Mouse (Mus musculus) midbrain, embryonic 14.5 days (tissue): ENCODE results near the gene Emc10. TPM values are rescaled to one million over a fixed set of nuclear protein-coding genes. Genes with fewer than 3 reads are reported as not detected.

Source experiments
- ATAC-seq: fragments of 200-750 bp; cut with Nextera tagmentation; 2 replicates; pipeline ENCODE4 v1.8.0; 2017; ENCODE audit warnings: moderate number of reproducible peaks, moderate library complexity; ENCODE audit not compliant: low FRiP score, low TSS enrichment
- DNase-seq: peaks from one replicate; pipeline ENCODE4 v3.0.0-alpha.2; 2015
- H3K27ac ChIP-seq: fragments of 300-500 bp; sonication (generic); replicated peaks from 2 replicates; pipeline ENCODE4 v1.5.1; 2014; ENCODE audit warnings: mild to moderate bottlenecking, low read depth, low read length, moderate library complexity
- H3K27me3 ChIP-seq: fragments of 300-500 bp; sonication (generic); 2 replicates; pipeline ENCODE4 v1.6.1; 2014; ENCODE audit warnings: low read length, control low read depth, mixed read lengths; ENCODE audit not compliant: control insufficient read depth, insufficient read depth
- H3K36me3 ChIP-seq: fragments of 300-500 bp; sonication (generic); 2 replicates; pipeline ENCODE4 v1.6.1; 2014; ENCODE audit warnings: low read length, control low read depth; ENCODE audit not compliant: control insufficient read depth, insufficient read depth
- H3K4me1 ChIP-seq: fragments of 300-500 bp; sonication (generic); 2 replicates; pipeline ENCODE4 v1.6.1; 2014; ENCODE audit warnings: mild to moderate bottlenecking, antibody characterized with exemption, low read length, control low read depth; ENCODE audit not compliant: control insufficient read depth, insufficient read depth
- H3K4me2 ChIP-seq: fragments of 300-500 bp; sonication (generic); 2 replicates; pipeline ENCODE4 v1.6.1; 2014; ENCODE audit warnings: mild to moderate bottlenecking, low read length, moderate library complexity
- H3K4me3 ChIP-seq: fragments of 300-500 bp; sonication (generic); replicated peaks from 2 replicates; pipeline ENCODE4 v1.5.1; 2014; ENCODE audit warnings: low read depth, low read length
- H3K9ac ChIP-seq: fragments of 300-500 bp; sonication (generic); replicated peaks from 2 replicates; pipeline ENCODE4 v1.6.1; 2014; ENCODE audit warnings: mild to moderate bottlenecking, low read length, moderate library complexity
- H3K9me3 ChIP-seq: fragments of 300-500 bp; sonication (generic); 2 replicates; pipeline ENCODE4 v1.6.1; 2016; ENCODE audit warnings: low read length, control low read depth, mixed read lengths; ENCODE audit not compliant: control insufficient read depth
- WGBS: fragments of 180-500 bp; shearing (Covaris S2); extraction: QIAGEN DNeasy Blood & Tissue Kit; methylation state at CpG from one replicate; pipeline ENCODE4 v1.1.7; 2014; 5-methylcytosine and 5-hydroxymethylcytosine counted together
- polyA plus RNA-seq: library from polyadenylated mRNA; unstranded; fragments of >200 nt; fragmentation: Nextera tagmentation; extraction: Ambion mirVana; gene quantifications from 2 replicates; pipeline ENCODE4 v1.2.1, GENCODE M21; 2014

The Emc10 gene
- polyA plus RNA-seq, 1 experiment from 2014 or later: 152 TPM

- H3K4me3 ChIP-seq: no peak overlapping the region
- no peak overlapping the region for H3K4me2 ChIP-seq
- ATAC-seq (no peak), DNase-seq (no peak)
- peaks cover 21% of the 10 kb centered on the region for H3K4me1 ChIP-seq
- no peak overlapping the region for H3K27ac ChIP-seq
- peaks cover 79% of the 10 kb centered on the region for H3K36me3 ChIP-seq
- WGBS: 23% methylated on average over 3 of the region's 3 CpGs
- no peak overlapping the region; the same call in 1 of the 2 replicates for H3K9ac ChIP-seq
- no peaks in the 10 kb centered on the region for H3K27me3 ChIP-seq
- no peaks in the 10 kb centered on the region for H3K9me3 ChIP-seq
Measured at GRCm38 (mm10) chr7:44453256-44453655, 43.1 kb downstream of the Emc10 start.

GRCm38 (mm10) chr7:44446070-44446855 is 50.1 kb downstream of the Emc10 start:
- Histone ChIP-seq H3K9me3 (no peaks in the 10 kb centered on the region), H3K27ac (0 out of 2 replicates have a peak overlapping the region, but pooled peaks have one; percentile 26), H3K4me1 (peaks cover 44% of the 10 kb centered on the region), H3K4me3 (peak overlapping the region; percentile 69; the same call in 1 of the 2 replicates), H3K4me2 (peak overlapping the region; percentile 97), H3K9ac (peak overlapping the region; percentile 39), H3K27me3 (no peaks in the 10 kb centered on the region), H3K36me3 (peaks cover 60% of the 10 kb centered on the region)
- ATAC-seq (no peak), DNase-seq (no peak)
- WGBS: 54% methylated on average over 12 of the region's 12 CpGs

DNA sequence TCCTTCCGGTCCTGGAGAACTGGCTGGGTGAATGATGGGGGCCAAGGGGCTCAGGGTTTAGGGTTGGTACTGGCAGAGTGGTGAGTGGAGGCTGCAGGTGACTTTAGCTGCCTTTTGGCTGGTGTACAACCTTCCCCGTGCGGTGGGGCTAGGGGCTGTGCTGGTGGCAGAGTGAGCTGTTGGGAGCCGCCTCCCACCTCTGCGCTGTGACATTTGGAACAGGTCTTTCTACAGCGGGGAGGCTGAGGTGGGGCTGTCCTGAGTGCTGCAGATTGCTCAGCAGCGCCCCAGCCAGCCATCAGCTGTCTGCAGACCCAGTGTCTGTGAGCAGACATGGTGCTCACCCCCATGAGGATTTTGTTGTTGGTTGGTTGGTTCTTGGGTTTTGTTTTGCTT is 50.8 kb downstream of the Emc10 start:
- ATAC-seq (no peak), DNase-seq (no peak)
- Histone ChIP-seq H3K27ac (no peak overlapping the region), H3K4me1 (peaks cover 46% of the 10 kb centered on the region), H3K9ac (peak overlapping the region; percentile 97; the same call in 1 of the 2 replicates), H3K4me2 (peak overlapping the region; percentile 97), H3K36me3 (peaks cover 57% of the 10 kb centered on the region), H3K27me3 (no peaks in the 10 kb centered on the region), H3K4me3 (peak overlapping the region; percentile 69), H3K9me3 (no peaks in the 10 kb centered on the region)
- WGBS: 41% methylated on average over 7 of the region's 7 CpGs

DNA sequence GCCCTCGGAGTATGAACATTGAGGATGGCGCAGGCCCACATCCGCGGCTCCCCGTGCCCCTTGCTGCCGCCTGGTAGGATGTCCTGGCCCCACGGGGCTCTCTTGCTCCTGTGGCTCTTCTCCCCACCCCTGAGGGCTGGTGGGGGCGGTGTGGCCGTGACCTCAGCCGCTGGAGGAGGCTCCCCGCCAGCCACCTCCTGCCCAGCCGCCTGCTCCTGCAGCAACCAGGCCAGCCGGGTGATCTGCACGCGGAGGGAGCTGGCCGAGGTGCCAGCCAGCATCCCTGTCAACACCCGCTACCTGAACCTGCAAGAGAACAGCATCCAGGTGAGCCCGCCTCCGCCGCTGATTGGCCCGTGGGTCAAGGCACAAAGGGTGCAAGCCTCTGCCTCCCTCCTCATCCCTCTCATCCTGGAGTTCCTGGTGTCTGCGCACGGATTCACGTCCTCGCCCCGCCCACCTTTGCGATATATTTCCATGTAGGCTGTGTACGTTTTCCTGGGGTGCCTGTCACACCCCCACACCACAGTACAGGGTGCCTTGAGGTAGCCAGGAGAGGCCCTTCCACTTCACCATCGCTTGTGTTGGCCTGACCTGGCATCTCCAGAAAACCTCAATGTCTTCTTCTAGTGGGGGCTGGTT is 51.3 kb downstream of the Emc10 start:
- peak overlapping the region; percentile 69 for H3K4me3 ChIP-seq
- WGBS: 41% methylated on average over 29 of the region's 29 CpGs
- H3K36me3 ChIP-seq: peaks cover 52% of the 10 kb centered on the region
- H3K27ac ChIP-seq: no peak overlapping the region
- H3K4me1 ChIP-seq: peaks cover 51% of the 10 kb centered on the region
- H3K27me3 ChIP-seq: no peaks in the 10 kb centered on the region
- no peak for DNase-seq
- no peak for ATAC-seq
- H3K4me2 ChIP-seq: peak overlapping the region; percentile 97
- peak overlapping the region; percentile 97 for H3K9ac ChIP-seq
- H3K9me3 ChIP-seq: no peaks in the 10 kb centered on the region

GRCm38 (mm10) chr7:44443268-44444173 is 52.8 kb downstream of the Emc10 start:
- 5% methylated on average over 20 of the region's 20 CpGs for whole genome bisulfite sequencing
- Histone ChIP-seq H3K27me3 (no peaks in the 10 kb centered on the region), H3K4me3 (peak overlapping the region; percentile 69), H3K9ac (peak overlapping the region; percentile 97), H3K36me3 (peaks cover 37% of the 10 kb centered on the region), H3K27ac (peak overlapping the region; percentile 99), H3K4me1 (peaks cover 51% of the 10 kb centered on the region), H3K4me2 (peak overlapping the region; percentile 97), H3K9me3 (no peaks in the 10 kb centered on the region)
- DNase-seq: peak; percentile 81
- peak; percentile 46 for ATAC-seq

DNA sequence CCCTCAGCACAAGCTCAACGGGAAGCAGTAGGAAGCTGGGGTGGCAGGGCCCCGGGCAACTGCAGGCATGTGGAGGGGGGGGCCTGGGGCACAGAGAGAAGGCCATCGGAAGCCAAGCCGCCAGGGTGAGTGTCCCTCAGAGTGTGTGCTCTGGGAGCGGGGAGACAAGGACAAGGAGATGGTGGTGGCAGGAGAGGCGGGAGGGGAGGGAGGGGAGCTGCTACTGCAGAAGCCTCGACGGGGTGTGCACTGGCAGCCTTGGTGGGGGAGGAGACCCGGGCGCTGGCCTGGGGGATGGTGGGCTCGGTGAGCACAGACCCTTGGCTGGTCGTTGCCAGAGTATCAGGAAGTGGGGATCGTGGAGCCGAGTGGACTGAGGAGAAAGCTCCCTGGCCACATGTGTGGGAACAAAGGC is 53.9 kb downstream of the Emc10 start:
- peaks cover 49% of the 10 kb centered on the region for H3K4me1 ChIP-seq

GRCm38 (mm10) chr7:44441648-44442109 is 54.6 kb downstream of the Emc10 start:
- H3K27me3 ChIP-seq: no peaks in the 10 kb centered on the region
- DNase-seq (peak; percentile 91), ATAC-seq (peak; percentile 74)
- H3K4me1 ChIP-seq: peaks cover 48% of the 10 kb centered on the region
- H3K36me3 ChIP-seq: peaks cover 24% of the 10 kb centered on the region
- H3K4me2 ChIP-seq: peak overlapping the region; percentile 97
- H3K27ac ChIP-seq: peak overlapping the region; percentile 99
- H3K4me3 ChIP-seq: peak overlapping the region; percentile 69
- no peaks in the 10 kb centered on the region for H3K9me3 ChIP-seq
- 0% methylated on average over 12 of the region's 14 CpGs for WGBS
- H3K9ac ChIP-seq: peak overlapping the region; percentile 97

More for the DNA sequence above, 53.9 kb downstream of the Emc10 start:
- H3K27me3 ChIP-seq: no peaks in the 10 kb centered on the region
- ATAC-seq (peak; percentile 32; the same call in 1 of the 2 replicates), DNase-seq (peak; percentile 77)
- H3K9ac ChIP-seq: peak overlapping the region; percentile 97
- H3K9me3 ChIP-seq: no peaks in the 10 kb centered on the region
- peaks cover 29% of the 10 kb centered on the region for H3K36me3 ChIP-seq
- H3K4me3 ChIP-seq: peak overlapping the region; percentile 69
- peak overlapping the region; percentile 99 for H3K27ac ChIP-seq
- WGBS: under 1% methylated on average over 14 of the region's 14 CpGs
- H3K4me2 ChIP-seq: peak overlapping the region; percentile 97

GRCm38 (mm10) chr7:44441180-44441579 is 55.1 kb downstream of the Emc10 start:
- WGBS: 15% methylated on average over 1 of the region's 1 CpGs
- peak overlapping the region; percentile 97 for H3K4me2 ChIP-seq
- peak overlapping the region; percentile 97 for H3K9ac ChIP-seq
- peaks cover 19% of the 10 kb centered on the region for H3K36me3 ChIP-seq
- H3K27me3 ChIP-seq: no peaks in the 10 kb centered on the region
- H3K4me3 ChIP-seq: peak overlapping the region; percentile 69
- peaks cover 43% of the 10 kb centered on the region for H3K4me1 ChIP-seq
- peak overlapping the region; percentile 99 for H3K27ac ChIP-seq
- ATAC-seq (no peak), DNase-seq (no peak)
- no peaks in the 10 kb centered on the region for H3K9me3 ChIP-seq
